Mouse (Mus musculus) kidney, adult 2 months (tissue): Measurements from ENCODE around the gene Cd68.

ENCODE experiments used
- CTCF ChIP-seq: fragments of 200-500 bp; conservative IDR thresholded peaks from 2 replicates; pipeline ENCODE4 v1.5.1; 2011; ENCODE audit warnings: low read depth, mild to moderate bottlenecking, control low read depth, low read length, moderate library complexity, mixed read lengths; ENCODE audit not compliant: insufficient read depth, insufficient read length
- POLR2A ChIP-seq: fragments of 200-500 bp; IDR thresholded peaks from one replicate; pipeline ENCODE4 v1.6.1; 2011; ENCODE audit warnings: low read depth, low read length, control low read depth

GRCm38 (mm10) chr11:69704613-69705010 lies 38.7 kb upstream of the Cd68 start:
- TF ChIP-seq CTCF (no peak), POLR2A (no peak)
